Mouse (Mus musculus) mouse trophoblast stem cell (cell line): ENCODE measurements around the gene Aig1.

Experiments
- in situ Hi-C, 2 experiments: fragments of 300-500 bp; cut with MseI, MboI; formaldehyde crosslinking; loops; 2 replicates in 1 of 2; 3 replicates in 1 of 2; pipeline ENCODE4 v1.15.1; 2025

Gene Aig1

DNA sequence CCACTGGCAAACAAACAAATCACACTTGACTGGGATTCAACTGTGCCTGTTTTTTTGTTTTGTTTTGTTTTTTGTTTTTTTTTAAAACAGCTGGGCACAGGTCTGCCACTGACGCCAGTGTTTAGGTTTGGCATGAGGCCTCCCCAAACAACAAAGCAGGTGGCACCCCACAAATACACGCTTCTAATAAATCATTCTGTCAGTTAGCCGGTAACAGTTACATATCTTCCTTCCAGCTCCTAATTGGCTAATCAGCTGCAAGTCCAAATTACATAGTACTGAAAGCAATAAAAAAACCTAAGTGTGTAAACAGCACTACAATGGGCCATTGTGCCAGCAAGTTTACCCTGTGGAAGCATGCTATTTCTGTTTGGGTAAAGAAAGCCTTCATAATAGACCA, 18.7 kb downstream of the Aig1 start:
- in situ Hi-C loops = no loop called here

DNA sequence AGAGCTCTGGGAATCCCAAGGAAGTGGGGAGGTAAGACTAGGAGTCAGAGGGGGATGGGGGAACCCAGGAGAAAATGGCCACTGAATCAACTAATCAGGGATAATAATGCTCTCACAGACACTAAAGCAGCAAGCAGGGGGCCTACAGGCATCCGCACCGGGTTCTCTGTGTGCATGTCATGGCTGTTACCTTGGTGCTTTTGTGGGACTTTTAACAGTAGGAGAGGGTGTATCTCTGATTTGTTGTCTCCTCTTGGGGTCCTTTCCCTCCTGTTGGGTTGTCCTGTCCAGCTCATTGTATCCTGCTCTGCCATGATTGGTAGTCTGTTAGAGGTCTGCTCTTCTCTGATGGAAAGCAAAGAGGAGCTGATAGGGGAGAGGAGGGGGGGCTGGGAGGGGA, 19.6 kb downstream of the Aig1 start:
- in situ Hi-C loops = no loop called here

DNA sequence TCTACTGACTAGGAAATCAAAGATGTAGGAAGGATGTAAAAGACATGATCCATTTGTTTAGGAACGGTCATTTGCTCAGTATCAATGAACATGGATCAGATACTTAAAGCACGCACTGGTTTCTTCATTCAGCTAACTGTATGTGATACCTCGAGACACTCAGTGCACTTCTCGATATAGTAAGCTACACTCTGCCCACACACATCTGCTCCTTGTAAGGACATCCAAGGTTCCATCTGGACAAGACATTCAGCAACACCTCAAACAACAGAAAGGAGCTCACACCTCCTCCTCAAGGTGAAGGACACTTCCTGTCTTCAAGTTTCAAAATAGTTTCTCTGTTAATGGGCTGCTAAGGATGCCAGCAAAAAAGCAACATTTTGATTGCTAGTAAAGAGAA, 23.9 kb downstream of the Aig1 start:
- in situ Hi-C loops = no loop called here

DNA sequence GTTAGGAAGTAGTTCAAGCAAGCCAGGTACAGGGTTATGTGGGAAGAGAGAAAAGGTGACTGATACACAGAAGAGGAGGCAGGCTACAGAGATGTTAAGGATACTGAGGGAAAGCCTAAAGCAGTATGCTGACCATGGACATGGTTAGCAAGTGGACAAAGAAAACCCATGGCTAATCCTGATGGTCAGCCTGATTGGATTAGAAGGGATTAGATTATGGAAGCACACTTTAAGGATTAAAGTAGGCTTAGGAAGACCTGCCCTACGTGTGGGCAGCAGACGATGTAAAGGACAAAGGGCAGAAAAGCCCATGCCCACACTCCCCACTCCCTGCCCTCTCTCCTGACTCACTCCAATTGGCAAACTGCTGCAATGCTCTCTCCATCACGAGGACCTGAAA, 25.0 kb downstream of the Aig1 start:
- in situ Hi-C loops = no loop called here

DNA sequence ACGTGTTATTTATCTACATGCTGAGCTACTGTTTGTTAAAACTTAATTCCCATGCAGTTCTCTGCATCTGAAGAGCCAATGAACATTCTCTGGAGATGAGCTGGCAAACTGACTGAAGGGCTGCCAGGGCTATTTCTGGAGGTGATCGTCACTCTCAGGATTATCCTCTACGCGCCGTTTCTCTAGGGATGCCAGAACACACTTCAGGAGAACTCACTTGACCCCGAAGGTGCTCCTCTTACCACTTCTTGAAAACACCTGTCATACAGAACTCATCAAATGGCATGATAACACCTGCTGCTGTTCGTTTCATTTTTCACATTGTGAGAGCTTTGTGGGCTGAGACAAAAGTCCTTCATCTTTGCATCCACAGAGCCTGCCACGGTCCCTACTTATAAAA, 25.9 kb downstream of the Aig1 start:
- in situ Hi-C loops = no loop called here

DNA sequence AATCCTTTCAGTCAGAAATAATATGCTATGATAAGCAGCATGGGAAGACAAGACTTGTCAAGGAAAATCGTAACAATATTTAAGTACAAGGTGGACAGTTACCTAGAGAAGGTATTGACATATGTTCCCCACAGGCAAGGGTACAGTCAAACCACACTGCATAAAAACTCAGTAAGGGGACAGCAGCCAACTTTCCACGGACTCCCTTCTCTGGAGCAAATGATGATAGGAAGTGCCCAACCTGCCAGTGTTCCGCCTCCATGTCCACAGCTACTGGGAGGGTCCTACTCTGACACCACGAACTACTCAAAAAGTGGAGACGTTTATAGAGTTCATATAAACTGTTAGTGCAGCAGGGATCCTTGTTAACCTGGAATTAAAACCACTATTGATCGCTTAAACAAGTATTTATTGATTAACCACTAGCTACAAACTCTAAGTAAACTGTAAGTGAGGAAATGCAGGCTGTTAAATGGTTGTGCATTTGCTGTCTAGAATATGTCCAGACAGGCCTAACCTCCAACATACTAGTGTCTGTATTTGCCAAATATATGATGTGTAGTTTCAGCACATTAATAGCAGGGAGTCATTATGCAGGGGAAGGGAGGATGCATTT, 30.2 kb downstream of the Aig1 start:
- in situ Hi-C loops = no loop called here

DNA sequence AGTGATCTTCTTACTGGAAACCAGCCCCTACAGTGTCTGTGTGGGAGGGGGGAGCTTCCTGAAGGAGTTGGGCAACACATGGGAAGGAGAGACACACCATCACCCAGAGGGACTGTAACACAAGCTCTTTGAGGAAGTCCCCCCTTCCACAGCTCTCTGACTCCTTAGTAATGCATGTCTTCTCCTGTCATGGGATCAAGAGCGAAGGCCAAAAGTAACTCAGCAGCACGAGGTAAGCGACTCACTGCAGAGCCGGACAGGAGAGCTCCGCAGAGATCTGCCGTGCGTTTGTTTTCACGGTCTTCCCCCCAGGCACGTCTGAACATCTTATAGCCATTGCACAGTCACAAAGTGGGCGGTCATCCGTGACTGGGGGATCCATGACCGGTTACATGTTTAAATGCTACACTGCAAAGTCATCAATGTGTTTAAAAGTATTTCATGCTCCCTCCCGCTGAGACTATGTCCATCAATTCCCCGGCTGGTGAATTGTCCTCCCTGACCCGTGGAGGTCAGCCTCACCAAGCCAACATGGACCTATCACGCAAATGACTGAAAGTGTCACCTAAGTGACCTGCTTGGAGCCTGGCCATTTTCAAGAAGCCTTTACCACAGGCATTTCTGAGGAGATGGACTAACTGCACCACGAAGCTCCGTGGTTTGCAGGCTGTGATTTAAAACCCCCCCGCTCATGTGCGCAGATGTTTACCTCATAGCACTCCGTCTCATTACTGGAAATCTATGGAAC, 30.9 kb downstream of the Aig1 start:
- in situ Hi-C loops = no loop called here

DNA sequence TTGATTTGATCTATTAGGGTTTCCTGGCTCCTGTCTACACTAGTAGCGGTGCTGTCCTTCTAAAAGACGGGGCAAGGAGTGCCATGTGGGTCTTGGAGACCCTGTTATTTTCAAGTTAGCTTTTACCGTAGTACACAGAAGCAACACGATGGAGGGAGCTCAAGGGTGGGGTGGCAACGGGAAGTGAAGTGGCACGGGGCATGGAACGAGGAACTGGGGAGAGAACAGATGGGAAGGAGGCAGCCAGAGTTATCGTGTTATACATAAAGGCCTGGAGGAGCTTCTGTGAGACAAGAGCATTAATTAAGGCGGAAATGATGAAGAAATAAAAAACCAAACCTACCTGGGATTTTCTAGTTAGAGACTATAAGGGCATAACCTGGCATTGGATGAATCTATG, 31.8 kb downstream of the Aig1 start:
- in situ Hi-C loops = no loop called here

DNA sequence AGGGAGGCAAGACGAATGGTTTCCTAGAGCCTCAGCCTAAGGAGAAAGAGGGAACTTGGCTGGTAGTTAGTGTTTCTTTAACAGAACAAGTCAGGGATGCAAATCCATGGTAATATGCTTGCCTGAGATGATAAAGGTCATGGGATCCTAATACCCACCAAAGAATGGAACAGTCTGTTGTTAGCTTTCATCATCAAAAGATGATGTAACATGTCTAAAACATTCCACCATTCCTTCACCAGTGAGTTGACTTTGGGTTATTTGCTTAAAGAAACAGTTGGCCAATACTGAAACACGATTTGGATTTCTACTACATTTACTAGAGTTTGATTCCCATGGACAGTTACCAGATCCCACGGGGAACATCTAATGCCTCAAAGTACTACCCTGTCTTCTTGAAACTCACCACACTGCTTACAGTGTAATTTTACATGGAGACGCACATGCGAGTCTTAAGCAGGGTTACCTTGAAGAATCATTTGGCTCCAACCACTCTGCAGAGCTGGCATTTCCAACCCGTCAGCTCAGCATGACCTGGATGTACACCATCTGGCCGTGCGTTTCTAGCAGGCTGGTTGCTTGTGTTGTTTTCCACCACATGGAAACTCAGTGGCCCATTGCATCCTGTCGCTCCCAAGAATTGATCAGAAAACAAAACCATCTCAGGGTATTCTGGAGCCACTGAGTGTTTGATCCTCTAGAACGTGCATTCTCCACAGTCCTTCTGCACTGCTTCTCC, 32.9 kb downstream of the Aig1 start:
- in situ Hi-C loops = no loop called here

DNA sequence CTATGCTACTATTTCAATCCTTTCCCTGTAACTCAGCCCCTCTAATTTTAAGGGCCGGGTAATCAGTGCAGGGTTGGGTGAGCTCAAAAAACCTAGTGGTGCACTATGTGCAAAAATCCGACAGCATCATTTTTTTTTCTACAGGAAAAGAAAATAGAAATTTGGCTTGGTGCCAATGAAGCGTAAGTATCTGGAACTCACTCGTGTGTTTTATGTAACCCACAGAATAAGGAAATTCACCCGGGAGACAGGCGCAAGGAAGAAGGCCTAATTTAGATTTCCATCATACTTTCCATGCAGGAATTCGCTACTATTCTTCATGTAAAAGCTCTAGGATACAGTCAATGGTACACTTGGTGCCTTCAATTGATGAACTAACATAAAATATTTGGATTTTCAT, 34.7 kb downstream of the Aig1 start:
- in situ Hi-C loops = no loop called here

DNA sequence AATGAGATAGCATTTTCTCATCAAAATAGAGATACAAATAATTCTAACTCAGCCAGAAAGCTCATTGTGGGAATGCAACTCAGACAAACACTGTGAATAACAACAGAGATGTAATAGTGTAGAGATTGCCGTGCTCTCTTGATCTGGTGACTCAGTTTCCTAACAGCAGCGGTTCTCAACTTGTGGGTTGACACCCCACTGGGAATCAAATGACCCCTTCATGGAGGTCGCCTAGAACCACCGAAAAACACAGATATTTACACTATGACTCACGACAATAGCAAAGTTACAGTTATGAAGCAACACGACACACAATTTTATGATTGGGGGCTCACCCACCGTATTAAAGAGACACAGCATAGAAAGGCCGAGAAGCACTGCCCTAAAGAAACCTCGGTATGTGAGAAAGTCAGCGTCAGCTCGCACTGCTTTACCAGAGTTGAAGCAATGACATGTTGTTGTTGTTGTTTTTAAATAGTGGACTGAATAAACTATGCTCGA, 35.7 kb downstream of the Aig1 start:
- in situ Hi-C loops = no loop called here

DNA sequence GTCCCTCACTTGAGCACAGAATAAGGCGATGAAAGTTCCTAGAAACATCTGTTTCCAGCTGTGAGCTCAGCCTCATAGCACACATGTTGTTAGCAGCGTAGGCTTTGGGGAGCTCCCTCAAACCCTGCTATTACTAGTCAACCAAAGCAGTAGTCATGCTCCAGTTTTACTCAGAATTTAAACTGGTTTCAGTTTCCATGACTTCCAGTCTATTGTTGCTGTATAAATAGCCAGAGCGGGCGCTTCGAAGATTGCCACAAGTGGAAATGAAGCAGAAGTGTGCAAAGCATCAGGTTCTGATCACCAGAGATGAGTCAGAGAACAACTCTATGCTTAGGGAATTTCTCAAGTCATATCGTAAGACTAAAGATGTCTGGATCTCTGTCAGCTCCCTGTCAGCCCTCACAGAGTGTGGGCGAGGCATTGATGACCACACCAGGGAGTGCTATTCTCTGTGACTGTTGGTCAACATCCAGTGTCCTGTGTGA, 36.2 kb downstream of the Aig1 start:
- in situ Hi-C loops = no loop called here

DNA sequence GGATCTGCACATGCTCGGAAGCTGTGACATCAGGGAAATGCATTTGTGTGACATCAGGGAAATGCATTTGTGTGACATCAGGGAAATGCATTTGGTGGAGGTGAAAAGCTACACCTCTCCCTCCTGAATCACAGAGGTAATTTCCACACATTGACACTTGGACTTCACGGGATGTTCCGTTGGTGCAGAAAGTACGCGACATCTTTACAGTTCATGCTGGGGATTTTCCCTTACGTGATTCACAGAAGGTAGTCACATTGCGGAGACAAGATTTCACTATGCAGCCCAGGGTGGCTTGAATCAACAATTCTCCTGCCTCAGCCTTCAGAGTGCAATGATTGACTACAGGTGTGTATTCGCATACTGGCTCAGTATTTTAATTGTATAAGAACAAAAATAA, 41.6 kb downstream of the Aig1 start:
- in situ Hi-C loops = no loop called here

DNA sequence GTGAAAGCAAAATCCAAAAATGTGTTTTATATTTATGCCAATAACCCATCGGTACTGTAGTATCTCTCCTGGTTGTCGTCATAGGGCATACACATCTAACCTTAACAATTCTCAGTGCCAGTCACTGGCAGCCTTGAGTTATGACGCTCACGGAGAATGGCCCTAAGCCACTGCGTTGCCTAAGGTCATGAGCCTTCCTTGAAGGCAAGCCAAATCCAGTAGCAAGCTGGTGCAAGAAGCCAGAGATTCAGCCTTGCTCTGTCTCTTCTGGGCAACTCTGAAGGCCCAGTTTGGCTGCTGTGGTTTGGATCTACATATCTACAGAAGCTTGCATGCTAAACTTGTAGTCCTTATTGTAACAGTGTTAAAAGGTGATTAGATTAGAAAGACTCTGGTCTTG, 55.2 kb downstream of the Aig1 start:
- in situ Hi-C loops = no loop called here

DNA sequence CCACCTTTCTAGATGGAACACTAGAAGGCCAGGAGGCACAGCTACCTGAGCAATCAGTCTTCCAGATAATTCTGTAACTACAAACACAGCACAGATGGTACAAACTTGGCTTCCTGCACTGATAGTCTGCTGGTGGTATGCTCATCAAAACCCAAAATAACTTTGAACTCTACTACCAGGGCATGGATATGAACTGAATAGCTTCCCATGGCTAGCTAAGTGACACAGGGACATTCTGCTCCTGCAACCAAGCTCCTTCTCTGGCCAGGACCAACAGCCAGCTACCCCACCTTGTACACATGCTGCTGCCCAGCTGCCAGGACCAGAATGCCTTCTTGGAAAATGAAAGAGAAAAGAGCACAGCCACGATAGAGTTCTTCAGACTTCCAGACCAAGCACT, 60.5 kb downstream of the Aig1 start:
- in situ Hi-C loops = no loop called here

DNA sequence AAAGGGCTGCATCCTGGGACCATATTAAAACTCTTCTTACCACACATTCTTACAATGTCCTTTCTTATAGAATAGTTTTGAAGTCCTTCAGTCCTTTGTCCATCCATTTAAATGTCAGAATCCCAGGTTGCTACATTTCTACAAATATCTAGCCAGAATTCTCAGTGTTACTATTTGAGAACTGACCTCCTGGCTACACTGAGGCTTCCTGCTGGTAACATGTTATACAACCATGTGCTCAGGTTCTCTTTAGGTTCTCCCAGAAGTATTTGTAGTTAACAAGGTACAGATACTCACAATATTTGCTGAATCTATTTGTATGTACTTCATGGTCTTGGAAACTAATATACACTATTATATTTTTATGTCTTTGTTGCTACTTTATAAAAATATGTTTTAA, 62.0 kb downstream of the Aig1 start:
- in situ Hi-C loops = no loop called here

DNA sequence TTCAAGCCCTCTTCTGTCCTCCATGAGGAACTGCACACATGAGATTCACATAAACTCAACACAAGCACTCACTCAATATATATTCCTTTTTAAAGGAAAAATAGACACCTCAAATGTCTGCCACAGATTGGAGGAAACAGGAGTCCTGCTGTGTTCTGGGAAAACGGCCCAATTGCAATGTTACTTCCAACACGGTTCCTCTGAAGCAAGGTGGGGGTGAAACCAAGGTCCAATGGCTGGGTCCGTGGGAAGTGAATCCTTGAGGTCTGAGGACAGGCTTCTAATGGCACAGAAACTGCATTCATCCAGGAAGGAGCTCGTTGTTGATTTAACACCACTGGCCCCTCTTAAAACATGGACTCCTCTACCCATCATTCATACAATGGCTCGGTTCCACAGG, 67.5 kb downstream of the Aig1 start:
- in situ Hi-C loops = no loop called here

DNA sequence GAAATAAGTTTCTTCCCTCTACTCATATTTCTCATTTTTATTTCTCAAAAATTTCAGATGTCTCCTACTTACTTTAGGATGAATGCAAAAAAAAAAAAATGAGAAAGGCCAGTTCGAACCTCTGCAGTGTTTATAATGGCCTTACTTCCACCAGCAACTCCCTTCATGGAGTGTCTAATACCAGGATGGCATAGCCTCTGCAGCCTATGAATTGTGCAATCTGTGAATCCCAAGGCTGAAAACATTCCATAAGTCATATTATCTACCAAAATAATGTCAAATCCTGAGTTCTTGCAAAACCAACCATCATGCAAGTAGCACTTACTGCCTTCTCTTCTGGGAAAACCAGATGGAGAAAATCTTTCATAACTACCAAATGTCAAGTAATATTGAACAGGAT, 75.3 kb downstream of the Aig1 start:
- in situ Hi-C loops = no loop called here

DNA sequence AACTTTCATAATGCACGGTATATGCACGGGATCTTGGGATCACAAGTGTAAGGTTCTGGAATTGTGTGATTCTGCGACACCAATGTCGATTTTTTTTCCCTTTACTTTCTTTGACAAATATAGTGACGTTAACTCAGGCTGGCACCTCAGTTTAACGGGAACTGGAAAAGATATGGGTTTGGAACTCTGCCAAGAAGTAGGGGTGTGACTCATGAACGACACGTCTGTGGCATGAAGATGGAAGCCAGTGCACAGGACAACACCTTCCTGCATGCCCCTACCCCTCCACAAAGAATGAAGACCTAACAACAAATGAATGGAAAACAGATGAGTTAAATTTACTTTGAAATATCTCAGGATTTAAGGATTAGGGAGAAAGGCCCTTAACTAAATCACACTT, 76.0 kb downstream of the Aig1 start:
- in situ Hi-C loops = no loop called here

DNA sequence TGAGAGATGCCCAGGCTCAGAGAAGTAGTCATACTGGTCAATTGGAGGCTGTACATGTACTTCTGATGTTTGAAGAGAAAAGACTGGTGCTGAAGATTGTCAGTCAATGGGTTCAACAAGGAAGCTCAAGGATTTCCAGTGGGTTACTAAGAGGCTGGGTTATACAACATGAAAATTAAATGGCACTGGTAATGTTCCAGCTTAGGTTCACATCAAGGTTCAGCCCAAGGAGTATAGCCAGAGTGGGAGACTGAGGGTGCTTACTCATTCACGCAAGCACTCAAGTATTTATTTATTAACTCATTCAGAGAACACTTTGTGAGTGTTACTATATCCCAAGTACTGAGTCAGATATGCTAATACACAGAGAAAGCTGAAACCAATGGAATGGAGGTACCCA, 79.2 kb downstream of the Aig1 start:
- in situ Hi-C loops = no loop called here

DNA sequence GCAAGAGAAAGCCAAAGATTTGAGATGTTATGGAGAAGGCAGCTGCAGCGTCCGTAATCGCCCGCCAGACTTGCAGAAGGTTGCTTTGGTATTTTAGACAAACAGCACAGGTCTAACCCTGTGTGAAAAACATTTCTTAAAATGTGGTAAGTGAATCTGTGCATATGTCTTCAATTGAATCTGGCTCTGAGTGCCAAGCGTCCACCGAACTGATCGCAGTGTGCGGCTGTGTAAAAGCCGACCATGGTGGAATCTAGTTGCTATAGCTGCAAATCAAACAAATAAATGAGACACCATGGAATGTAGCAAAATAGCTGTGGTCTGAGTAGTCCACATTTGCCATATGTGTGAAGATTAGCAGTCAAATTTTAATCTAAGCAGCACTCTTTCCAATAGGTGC, 80.7 kb downstream of the Aig1 start:
- in situ Hi-C loops = no loop called here

DNA sequence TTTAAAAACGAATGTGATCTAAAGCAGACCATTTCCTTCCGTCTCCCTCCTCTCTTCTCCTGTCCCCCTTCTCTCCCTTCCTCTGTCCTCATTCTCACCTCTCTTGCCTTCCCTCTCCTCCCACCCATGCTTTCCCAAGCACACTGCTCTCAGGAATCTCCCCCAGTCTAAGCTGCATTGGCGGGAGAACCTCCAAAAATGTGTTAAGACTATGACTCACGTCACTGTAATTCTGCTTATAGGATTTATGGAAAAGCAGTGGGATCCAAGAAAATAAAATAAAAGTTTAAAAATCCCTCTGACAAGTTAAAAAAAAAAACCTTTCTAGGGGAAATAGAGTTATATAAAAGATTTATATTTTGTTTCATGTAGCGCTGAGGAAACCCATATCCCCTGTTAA, 86.0 kb downstream of the Aig1 start:
- in situ Hi-C loops = no loop called here

DNA sequence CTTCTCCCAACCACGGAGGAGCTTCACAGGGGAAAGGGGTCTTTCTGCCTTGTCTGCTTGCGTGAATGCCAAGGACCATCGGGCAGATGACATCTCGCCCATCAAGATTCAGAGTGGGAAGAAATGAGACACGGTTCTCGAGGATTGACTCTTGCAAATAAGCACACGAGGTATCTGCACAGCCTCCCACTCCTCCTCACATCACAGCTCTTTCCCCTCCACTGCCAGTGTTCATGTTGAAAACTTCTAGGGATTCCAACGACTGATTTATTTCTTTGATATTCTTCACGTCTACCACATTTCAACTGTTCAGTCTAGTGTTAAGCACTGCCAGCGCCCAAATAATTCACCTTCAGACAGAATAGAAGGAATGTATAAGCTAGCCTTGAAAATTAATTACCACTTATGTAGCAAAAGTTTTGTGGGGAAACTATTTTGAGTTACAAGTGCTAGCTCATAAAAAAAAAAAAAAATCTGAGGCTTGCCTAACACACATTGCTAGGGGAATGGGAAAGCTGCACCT, 86.5 kb downstream of the Aig1 start:
- in situ Hi-C loops = no loop called here
